Mouse (Mus musculus) gastrocnemius, adult 2 months (tissue): ENCODE results near the gene Gm17359. TPM values are rescaled to one million over a fixed set of nuclear protein-coding genes. Genes with fewer than 3 reads are reported as not detected.

Experiments used
- DNase-seq: peaks from one replicate; pipeline ENCODE4 v3.0.0; 2022
- H3K27ac ChIP-seq: fragments of 200-600 bp; 2 replicates; pipeline ENCODE4 v1.8.1; 2022; ENCODE audit warnings: mild to moderate bottlenecking
- H3K4me3 ChIP-seq: fragments of 200-600 bp; 2 replicates; pipeline ENCODE4 v1.8.1; 2022; ENCODE audit warnings: mild to moderate bottlenecking, moderate library complexity
- CTCF ChIP-seq: fragments of 200-600 bp; IDR thresholded peaks from 2 replicates; pipeline ENCODE4 v1.8.1; 2022; ENCODE audit warnings: antibody characterized with exemption, mild to moderate bottlenecking, moderate library complexity
- intact Hi-C: fragments of 180-260 bp; cut with DNase I; formaldehyde crosslinking; loops from one replicate; pipeline ENCODE4 v1.15.1; 2025
- total RNA-seq, 2 experiments: library from RNA; stranded (reverse); gene quantifications; 2 replicates each; pipeline ENCODE4 v1.2.3; 2021

Gene Gm17359
- total RNA-seq, 2 experiments from 2014 or later, result not detected

GRCm38 (mm10) chr3:79501166-79501728, 164.8 kb downstream of the Gm17359 start:
- intact Hi-C loops, result loop anchor here (5.0 kb wide), 1 partner anchor 86 kb away; no protein-coding TSS in a partner anchor
- no peak for DNase-seq
- Histone ChIP-seq H3K4me3 (no peak overlapping the region), H3K27ac (no peak overlapping the region)
- TF ChIP-seq CTCF, result peak; percentile 16; the same call in 1 of the 2 replicates

Other genes with a start within 250 kb of the Gm17359 start
- gene Rapgef2, start 50.1 kb upstream of the Gm17359 start, total RNA-seq, result 10 to 100 TPM; 13.0 to 29.3 TPM
- gene Fnip2, start 231.1 kb downstream of the Gm17359 start, total RNA-seq, result 1 to 10 TPM; 3.5 to 5.0 TPM